Mouse (Mus musculus) small intestine, adult 2 months (tissue): Measurements from ENCODE around the gene Gm11627.

Experiments used
- CTCF ChIP-seq: fragments of 200-500 bp; IDR thresholded peaks from 2 replicates; pipeline ENCODE4 v1.5.1; 2012; ENCODE audit warnings: low read depth, mild to moderate bottlenecking, control low read depth, inconsistent platforms, low read length, moderate library complexity, mixed read lengths; ENCODE audit not compliant: insufficient replicate concordance, insufficient read length; ENCODE audit errors: extremely low read depth
- POLR2A ChIP-seq: fragments of 200-500 bp; IDR thresholded peaks from 2 replicates; pipeline ENCODE4 v1.6.1; 2012; ENCODE audit warnings: low read depth, mild to moderate bottlenecking, control low read depth, inconsistent platforms, low read length, moderate library complexity

DNA sequence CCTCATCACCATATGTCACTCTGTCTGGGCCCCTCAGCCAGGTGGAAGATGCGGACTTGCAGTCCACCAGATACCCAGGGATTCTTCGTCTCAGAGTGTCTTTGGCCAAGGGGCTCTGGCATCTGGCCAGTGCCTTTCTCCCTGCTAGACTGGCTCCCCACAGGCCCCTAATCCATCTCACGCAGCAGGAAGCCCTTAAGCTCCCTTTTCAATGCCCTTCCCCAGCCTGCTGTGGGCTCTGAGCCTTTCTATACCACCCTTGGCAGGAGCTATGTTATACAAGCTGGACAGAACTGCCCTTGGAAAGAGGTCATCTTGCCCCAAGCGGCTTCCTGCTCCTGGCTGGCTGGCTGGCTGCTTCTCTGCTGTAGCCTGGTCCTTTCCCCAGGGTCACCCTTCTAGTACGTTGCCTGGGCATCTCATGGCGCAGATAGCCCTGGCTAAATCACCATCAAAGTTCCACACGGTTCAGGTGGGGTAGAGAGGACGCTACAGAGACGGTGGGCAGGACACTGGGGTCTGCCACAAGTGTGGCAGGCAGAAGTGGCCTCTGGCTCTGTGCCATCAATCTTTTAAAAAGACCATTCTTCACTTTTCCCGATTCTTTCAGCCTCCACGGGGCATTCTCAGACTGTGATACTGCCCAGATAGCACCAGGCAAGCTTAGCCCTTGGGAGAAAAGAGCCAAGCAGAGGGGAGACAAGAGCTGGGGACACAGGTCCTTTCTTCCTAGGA lies 2.2 kb upstream of the Gm11627 start:
- TF ChIP-seq POLR2A = no peak
- TF ChIP-seq CTCF = no peak
